Mouse (Mus musculus): Measurements from ENCODE around the gene Clip1.

GRCm38 (mm10) chr5:123714622-123715021, 30.2 kb upstream of the Clip1 start:
- TF ChIP-seq CTCF (IDR thresholded peaks at IDR 0.05; ENCODE audit: borderline replicate concordance, control insufficient read depth, extremely low read depth, insufficient read depth, low read length, poor library complexity) (no peak), POLR2A (IDR thresholded peaks at IDR 0.05; ENCODE audit: control insufficient read depth, extremely low read depth, insufficient read depth, low read length, poor library complexity) (no peak)

Measured in thymus, adult 2 months (tissue).